Mouse (Mus musculus) frontal cortex, postnatal 14 days (tissue): ENCODE measurements around the gene Ylpm1.

Experiments used
- DNase-seq, 2 experiments: peaks; one replicate each; pipeline ENCODE4 v3.0.0; 2022; ENCODE audit warnings: low spot score in 2 of 2

The Ylpm1 gene

DNA sequence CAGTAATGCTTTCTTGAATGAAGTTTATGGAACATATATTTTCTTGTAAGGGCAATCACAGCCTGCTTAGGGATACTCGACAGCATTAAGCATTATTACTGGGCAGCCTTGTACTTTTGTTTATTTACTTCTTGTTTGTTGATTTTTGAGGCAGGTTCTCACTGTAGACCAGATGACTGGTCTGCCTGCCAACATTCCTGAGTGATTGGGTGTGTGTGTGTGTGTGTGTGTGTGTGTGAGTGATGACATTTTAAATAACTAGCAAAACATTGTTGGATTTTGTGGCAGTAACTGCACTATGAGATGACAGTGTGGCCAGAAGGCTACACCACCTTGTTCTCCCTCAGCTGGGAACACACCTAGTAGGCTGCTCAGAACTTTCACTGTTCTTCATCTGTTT is 13.7 kb downstream of the Ylpm1 start:
- DNase-seq = no peak

DNA sequence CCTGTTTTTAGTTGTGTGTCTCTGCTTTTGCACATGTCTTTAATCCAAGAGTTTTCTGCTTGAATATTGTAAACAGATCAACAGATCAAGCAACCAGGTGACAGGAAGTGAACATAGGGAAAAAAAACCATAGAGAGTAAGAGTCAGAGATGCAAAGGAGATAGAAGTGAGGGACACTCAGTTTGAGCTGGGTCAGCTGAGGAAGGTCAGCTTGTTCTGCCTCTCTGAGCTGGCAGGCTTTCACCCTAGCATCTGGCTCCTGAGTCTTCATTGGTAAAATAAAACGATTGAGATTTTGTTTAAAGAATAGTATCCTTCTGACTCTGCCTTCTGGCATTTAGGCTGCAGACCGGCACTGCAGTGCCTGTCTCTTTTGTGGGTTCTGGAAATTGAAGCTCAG is 14.4 kb downstream of the Ylpm1 start:
- DNase-seq = no peak

DNA sequence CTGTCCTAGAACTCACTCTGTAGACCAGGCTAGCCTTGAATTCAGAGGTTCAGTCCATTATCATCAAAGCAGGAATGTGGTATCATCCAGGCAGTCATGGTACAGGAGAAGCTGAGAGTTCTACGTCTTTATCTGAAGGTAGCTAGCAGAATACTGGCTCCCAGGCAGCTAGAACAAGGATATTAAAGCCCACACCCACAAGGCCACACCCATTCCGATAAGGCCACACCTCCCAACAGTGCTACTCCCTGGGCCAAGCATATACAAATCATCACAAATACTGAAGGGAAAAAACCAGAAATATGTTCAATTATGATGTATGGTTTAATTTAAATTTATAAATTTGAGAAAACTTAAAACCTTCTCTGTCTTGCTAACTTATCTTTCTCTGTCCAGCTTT is 16.1 kb downstream of the Ylpm1 start:
- DNase-seq = no peak

DNA sequence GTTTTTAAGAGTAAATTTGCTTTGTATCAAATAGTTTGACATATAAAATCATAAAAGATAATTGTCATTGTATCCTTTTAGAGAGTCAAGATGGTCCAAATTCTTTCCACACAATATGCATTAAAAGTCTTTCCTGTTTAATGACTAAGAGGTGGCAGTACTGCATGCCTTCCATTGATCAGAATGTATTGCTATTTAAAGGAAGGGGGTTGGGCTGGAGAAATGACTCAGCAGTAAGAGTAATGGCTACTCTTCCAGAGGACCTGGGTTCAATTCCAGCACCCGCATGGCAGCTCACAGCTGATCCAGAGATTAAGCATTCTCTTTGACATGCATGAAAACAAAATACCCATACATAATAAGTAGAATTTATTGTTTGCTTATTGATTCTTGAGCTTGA is 25.9 kb downstream of the Ylpm1 start:
- no peak for DNase-seq

DNA sequence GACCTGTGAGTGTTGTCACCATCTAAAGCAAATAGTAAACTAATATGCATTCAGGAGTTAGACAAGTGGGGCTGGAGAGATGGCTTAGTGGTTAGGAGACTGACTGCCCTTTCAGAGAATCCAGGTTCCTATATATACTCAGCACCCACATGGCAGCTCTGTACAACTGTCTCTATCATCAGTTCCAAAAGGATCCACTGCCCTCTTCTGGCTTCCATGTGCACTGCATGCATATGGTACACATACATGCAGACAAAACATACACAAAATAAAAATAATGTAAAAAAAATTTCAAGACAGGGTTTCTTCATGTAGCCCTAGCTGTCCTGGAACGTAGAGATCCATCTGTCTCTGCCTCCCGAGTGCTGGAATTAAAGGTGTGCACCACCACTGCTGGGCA is 36.6 kb downstream of the Ylpm1 start:
- no peak for DNase-seq

DNA sequence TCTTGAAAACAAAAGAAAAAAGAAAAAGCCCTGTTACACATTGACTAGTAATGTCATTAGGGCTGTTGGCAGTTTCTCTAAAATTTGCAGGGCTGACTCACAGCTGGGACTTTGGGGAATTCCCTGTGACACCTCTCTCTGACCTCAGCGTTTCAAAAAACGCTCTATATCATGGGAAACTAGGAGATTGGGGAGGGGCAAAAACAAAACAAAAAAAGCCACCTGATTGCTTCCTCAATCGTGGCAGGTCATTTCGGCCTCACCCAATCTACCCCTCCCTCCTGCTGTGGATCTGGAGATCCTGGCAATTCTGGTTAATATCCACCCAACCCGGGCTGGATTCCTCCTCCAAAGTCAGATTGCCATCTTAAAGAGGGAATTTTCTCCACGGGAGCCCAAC is 55.1 kb downstream of the Ylpm1 start:
- DNase-seq = no peak

DNA sequence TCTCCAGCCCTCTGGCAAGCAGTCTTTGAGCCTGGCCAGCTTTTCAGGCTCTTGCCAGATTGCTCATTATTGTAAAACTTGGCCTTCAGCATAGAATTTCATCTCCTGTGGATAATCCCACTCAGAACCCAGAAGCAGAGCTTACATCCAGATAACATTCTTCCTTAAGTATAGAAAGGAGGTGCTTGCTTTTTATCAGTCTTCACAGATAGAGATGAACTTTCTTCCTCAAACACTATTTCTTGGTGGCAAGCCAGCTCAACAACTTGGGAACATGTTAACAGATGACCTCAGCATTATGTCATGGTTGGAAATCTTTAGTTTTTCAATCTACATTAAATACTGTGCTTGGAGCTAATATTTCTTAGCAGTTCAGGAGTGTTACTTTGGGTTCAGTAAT is 74.9 kb downstream of the Ylpm1 start:
- DNase-seq = no peak

DNA sequence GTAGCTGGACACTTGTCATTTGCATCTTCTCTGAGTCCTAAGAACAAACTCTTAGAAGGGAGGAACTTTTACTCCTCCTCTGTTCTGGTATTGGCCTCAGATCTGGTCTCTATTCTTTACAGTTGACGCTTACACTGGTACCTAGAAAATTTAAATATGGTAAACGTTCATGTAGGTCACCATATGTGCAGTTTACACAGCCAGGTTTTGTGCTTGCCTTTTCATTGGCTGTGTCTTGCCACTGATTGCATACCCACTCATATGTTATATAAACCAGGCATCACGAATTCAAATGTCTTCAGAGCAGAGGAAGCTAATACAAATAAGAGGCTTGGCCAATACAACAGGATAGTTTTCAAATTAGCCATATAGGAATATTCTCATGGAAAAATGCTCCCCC is 81.0 kb downstream of the Ylpm1 start:
- DNase-seq = no peak

DNA sequence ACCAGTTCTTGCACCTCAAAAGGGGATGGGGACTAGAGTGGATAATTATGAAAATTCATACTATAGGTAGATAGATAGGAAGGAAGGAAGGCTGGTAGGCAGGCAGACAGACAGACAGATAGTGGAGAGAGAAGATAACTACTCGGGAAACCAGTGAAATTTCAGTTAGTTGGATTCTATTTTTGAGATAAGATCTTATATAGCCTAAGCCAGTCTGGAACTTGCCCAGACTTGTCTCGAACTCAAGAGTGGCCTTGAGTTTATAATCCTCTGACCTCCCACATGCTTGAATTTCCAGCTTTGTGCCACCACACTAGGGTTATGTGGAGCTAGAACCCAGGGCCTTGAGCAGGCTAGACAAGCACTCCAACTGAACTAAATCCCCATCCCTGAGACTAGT is 88.1 kb downstream of the Ylpm1 start:
- no peak for DNase-seq

DNA sequence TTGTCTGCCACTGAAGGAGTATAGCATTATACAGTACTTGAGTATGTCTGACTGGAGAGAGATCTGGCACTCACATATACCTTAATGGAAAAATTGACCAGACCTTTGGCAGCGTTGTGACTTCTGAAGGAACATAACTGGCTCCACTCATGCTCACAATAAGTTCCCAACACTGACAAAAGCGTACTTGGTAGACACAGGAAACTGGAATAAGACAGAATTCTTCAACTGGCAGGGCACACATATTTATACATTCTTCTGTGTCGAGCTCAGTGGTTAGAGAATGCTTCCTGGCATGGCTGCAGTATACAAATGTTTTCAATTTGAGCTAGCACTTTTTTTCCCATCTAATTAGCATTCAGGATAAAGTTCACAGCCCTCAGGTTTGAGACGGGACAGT is 88.8 kb downstream of the Ylpm1 start:
- no peak for DNase-seq

DNA sequence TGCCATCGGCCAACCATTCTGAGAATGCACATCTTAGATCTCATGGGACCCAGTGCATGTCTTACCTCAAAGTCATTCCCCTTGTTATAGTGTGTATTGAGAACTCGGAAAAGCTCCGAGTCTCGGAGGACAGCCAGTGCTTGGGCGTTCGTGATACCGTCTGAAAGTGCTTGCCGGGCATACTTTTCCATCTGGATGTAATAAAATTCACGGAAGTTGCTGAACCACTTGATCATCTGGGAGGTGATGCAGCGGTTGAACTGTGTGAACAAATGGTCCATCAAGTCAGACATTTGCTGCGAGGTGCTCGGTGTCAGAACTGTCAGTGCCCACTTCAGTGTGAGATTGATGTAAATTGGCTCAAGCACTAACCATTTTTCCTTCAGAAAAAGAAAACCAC is 91.7 kb downstream of the Ylpm1 start:
- DNase-seq = no peak

DNA sequence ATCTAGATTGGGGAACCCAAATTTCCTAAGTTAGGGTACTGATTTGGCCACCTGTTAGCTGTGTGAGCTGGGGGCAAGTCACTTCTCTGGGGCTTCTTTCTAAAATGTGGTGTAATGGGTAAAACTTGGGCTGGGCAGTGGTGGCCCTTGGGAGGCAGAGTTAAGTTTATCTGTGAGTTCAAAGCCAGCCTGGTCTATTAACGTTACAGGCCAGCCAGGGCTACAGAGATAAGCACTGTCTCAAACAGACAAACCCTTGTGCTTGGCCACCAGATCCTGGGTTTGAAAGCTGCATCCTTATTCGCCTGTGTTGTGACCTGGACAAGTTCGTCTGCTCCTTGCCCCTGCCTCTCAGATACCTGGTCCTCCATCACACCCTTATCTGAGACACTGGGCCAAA is 95.1 kb downstream of the Ylpm1 start:
- no peak for DNase-seq

DNA sequence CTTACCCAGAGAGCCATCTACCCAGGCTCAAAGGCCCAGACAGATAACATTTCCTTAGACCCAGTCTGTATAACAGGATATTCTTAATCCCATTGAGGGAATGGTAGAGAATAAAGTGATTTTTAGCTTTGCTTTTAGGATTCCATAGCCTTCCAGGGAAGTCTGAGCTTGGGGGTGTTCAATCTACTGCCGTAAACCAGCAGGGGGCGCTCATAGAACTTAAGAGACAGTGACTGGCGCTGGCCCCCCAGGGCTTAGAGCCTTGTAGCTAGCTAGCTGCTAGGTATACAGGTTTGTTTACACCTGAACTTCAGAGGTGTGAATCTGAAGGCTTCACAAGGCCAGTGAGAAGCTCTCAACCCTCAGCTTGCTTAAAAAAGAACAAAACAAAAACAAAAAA is 96.1 kb downstream of the Ylpm1 start:
- DNase-seq = peak in 1 of 2 experiments; percentile 46

DNA sequence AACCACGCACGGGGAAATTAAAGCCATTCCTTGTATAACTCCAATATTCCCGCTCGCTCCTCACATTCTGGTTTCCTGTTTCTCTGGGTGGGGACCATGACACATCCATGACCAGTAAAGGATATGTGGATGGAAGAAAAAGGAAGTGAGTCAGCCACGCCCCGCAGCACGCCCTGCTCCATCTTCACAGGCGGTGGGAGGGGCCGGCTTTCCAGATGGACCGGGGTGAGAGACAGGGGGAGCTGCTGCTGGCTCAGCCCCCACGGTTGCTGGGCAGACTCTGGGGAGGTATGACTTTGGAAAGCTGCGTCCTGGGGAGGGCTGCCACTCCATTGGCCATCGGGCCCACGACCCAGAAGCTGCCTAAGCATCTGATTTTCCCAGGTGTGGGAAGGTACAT is 97.9 kb downstream of the Ylpm1 start:
- peak; percentile 28 to 37 for DNase-seq

DNA sequence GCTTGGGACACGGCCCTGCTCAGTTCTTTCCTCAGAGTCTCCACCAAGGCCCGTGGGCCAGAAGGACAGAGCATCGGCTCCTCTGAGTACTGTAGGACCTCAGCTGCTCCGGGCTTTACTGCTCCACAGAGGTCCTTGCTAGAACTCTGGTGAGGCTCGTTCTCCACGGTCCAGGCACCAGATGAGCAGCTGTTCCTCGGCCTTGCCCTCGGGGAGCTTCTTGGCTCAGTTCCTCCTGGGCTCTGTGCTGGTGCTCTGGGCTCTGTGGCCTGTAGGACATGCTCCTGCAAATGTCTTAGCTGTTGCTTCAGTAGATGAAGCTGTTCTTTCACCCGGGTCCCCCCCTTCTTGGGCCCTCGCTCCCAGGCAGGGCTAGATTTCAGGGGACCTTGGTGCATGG is 98.6 kb downstream of the Ylpm1 start:
- no peak for DNase-seq

DNA sequence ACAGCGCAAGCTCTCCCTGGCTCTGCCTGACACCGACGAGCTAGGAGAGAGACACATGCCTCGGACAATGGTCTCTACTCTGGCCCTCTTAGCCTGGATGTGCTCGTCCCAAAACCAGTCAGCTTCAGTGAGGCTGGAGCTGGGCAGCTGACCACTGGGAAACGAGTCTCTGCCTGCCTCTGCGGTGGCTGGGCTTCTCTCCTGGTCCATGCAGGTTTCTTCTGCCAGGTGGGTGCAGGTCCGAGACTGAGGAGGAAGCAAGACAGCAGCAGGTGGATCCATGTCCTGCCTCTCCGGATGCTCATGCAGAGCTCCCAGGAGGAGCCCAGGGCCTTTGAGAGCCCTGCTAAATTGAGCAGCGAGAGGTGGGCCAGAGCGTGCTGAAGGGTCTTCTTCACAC is 99.0 kb downstream of the Ylpm1 start:
- DNase-seq = no peak

DNA sequence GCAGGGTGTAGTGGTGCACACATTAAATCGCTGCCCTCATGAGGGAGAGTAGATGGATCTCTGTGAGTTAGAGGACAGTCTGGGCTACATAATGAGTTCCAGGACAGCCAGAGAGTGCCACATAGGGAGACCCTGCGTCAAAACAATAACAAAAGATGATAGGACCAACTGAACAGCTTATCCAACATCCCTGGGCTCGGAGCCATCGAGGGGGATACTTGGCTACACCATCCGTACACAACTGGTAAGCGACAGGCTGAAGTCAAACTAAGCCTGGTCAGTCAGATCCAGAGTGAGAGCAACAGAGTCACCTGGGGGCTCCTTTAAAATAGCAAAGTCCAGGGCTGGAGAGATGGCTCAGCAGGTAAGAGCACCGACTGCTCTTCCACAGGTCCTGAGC is 99.7 kb downstream of the Ylpm1 start:
- DNase-seq = no peak

DNA sequence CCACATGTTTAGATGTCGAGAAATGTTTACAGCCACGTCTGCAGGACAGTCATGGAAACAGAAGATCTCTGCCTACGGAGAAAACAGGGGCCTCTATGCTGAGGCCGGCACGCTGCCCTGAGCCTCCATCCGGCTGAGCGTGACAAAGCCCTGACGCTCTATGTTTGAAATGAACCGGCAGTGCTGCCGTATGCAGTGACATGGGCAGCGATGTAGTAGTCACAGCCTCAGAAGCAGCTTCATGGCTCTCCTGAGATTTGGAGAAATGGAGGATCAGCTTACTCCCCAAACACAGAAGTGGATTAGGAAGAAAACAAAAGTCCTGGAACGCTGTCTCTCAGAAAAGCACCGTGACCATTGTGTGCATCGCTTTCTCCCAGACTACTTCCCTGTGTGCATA is 104.9 kb downstream of the Ylpm1 start:
- DNase-seq = no peak

DNA sequence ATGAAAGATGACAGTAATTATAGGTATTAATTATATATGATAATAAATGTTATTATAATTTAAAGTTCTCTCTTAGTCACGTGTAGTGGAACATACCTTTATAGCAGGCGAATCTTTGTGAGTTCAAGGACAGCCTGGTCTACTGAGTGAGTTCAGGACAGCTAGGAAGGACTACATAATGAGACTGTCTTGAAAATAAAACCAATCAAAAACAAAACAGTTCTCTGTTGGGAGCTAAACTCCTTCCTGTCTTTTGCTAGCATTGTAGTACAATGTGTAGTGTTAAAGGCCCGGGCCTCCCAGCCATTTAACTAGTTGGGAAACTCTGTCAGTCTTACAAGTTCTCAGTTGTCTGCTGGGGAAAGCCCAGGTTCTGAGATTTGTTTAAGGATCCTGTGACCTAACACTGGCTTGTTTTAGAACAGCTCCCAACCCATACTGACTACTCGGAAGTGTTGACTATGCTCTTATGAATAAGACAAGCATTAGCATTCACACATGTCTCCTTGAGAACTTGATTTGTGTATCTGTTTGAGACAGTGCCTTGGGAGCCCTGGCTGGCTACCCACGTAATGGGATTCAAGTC is 105.5 kb downstream of the Ylpm1 start:
- DNase-seq = no peak

DNA sequence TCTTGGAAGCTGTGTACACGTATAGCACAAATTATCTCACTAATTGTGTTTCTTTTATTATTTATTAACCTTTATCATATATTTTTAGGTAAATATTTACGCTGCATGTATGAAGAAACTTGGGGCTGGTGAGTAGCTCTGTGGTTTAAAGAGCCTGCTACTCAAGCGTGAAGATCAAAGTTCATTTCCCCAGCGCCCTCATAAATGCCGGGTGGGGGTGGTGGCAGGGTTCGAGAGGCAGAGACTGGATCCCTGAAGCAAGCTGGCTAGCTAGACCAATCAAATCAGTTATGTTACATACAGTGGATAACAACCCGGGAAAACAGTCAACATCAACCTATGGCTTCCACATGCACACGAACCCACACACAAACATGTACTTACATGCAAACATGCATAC is 107.0 kb downstream of the Ylpm1 start:
- DNase-seq = no peak

DNA sequence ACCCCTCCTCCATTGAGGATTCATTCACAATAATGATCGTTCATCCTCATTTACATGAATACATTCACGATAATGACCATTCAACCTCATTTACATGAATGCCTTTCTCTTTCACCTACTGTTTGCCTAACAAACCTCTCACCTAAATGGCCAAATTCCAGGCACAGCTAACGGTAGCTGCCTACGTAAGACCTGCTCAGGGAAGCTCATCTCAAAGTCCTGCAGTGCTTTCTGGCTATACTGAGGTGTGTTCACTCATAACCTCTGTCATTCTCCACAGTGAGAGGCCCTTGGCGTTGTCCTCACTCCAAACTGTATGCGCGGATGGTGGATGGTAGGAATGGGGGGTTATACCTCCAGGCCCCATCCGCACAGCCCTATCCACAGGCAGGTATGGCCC is 108.7 kb downstream of the Ylpm1 start:
- DNase-seq = no peak

DNA sequence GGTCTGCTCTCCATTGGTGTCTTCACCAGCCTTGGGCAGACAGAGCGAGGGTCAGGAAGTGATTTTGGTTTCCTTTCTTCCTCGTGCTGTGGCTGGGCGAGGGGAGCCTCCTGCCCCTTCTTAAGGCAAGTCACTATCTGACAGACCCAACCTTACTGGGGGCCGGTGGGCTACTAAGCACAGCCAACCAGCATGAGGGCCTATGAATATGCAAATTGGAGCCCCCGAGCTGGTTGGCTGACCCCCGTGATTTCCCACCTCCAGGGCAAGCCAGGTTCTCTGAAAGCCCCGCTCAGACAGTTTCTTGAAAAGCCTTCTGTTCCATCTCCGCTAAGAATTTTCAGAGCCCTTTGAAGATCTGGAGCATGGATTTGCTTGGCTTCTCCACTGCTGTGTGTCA is 110.2 kb downstream of the Ylpm1 start:
- DNase-seq = no peak

DNA sequence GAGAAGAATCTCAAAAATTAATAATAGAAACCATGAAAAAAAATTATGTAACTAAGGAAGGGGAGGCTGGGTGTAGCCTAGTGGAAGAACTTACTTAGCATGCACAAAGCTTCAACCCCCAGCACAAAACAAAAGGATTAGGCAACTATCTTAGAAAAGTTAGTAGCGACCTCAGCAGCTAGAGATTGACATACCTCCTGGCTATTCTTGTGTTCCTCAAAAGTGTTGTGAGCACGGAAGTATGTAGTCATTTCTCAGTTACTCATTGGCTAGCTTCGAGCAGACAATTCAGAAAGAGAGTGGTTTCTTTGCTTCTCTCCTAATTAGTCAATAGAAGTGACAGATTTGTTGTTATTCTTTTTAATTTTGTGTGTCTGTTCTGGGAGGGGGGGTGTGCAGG is 112.5 kb downstream of the Ylpm1 start:
- DNase-seq = no peak

DNA sequence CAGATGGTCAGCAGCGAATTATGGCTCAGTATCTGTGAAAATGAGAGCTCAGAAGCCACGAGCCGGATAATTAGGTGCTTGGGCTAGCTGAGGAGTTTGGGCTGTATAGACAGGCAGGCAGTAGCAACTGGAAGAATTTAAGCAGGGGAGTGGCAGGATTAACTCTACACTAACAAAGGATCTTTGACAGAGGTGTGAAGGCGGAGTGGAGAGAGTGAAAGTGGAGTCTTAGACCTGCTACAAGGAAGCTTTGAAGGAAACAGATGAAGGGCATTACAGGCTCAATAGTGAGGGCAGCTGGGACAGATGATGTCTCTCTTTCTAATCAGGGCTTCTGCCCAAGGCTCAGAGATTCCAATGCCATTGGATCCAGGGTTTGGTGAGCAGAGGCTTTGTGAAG is 113.3 kb downstream of the Ylpm1 start:
- no peak for DNase-seq
